Mouse (Mus musculus): ENCODE measurements around the gene Hspa8. TPM values are rescaled to one million over a fixed set of nuclear protein-coding genes. Genes with fewer than 3 reads are reported as not detected.

Gene Hspa8
- polyA plus RNA-seq, 2 experiments = 1,148 to 1,333 TPM

- no peak overlapping the region for H3K4me3 ChIP-seq (ENCODE audit: insufficient read depth in 1 of 2, low read depth in 2 of 2, low read length in 2 of 2)
- H3K27me3 ChIP-seq (ENCODE audit: control insufficient read depth, insufficient read depth, low read length) = no peaks in the 10 kb centered on the region
- H3K4me1 ChIP-seq (replicated peaks; ENCODE audit: control insufficient read depth in 2 of 2, insufficient read depth in 2 of 2, low read length in 1 of 2) = peaks cover 0 to 6% of the 10 kb centered on the region in 2 experiments; a peak in 2 of 4 replicates
- no peak overlapping the region for H3K9ac ChIP-seq (replicated peaks)
- peak overlapping the region; percentile 42 for H3K4me2 ChIP-seq (ENCODE audit: low read depth)
- no peak overlapping the region for H3K27ac ChIP-seq
- DNase-seq (ENCODE audit: low read depth in 3 of 3, low spot score in 3 of 3) (peak in 2 of 3 experiments; percentile 35 to 37), ATAC-seq (ENCODE audit: insufficient read depth) (peak; percentile 75)
- no peaks in the 10 kb centered on the region for H3K9me3 ChIP-seq (ENCODE audit: control insufficient read depth, low read length)
- WGBS (ENCODE audit: insufficient replicate concordance) = 13% methylated on average over 22 of the region's 22 CpGs
- no peaks in the 10 kb centered on the region for H3K36me3 ChIP-seq (replicated peaks; ENCODE audit: control insufficient read depth, insufficient read depth, low read depth)
- TF ChIP-seq EP300 (IDR thresholded peaks at IDR 0.05; ENCODE audit: low read depth) (no peak), CTCF (IDR thresholded peaks at IDR 0.05; ENCODE audit: low read depth) (peak; percentile 68)
Observed at GRCm38 (mm10) chr9:40757685-40758270, 43.0 kb upstream of the Hspa8 start.

- Histone ChIP-seq H3K9me3 (ENCODE audit: control insufficient read depth, low read length) (no peaks in the 10 kb centered on the region), H3K36me3 (replicated peaks; ENCODE audit: control insufficient read depth, insufficient read depth, low read depth) (no peaks in the 10 kb centered on the region), H3K4me1 (replicated peaks; ENCODE audit: control insufficient read depth in 2 of 2, insufficient read depth in 2 of 2, low read length in 1 of 2) (peaks cover 0 to 4% of the 10 kb centered on the region in 2 experiments; a peak in 1 of 4 replicates), H3K4me3 (ENCODE audit: insufficient read depth in 1 of 2, low read depth in 2 of 2, low read length in 2 of 2) (no peak overlapping the region), H3K4me2 (ENCODE audit: low read depth) (no peak overlapping the region), H3K9ac (replicated peaks) (no peak overlapping the region), H3K27ac (no peak overlapping the region), H3K27me3 (ENCODE audit: control insufficient read depth, insufficient read depth, low read length) (no peaks in the 10 kb centered on the region)
- ATAC-seq (ENCODE audit: insufficient read depth) = no peak
- DNase-seq (ENCODE audit: low read depth in 3 of 3, low spot score in 3 of 3) = no peak
- no peak for TF ChIP-seq EP300 (IDR thresholded peaks at IDR 0.05; ENCODE audit: low read depth)
- 52% methylated on average over 6 of the region's 6 CpGs for WGBS (ENCODE audit: insufficient replicate concordance)
Observed at GRCm38 (mm10) chr9:40762354-40762753, 38.4 kb upstream of the Hspa8 start.

GRCm38 (mm10) chr9:40764887-40765580 lies 35.8 kb upstream of the Hspa8 start:
- Histone ChIP-seq H3K27me3 (ENCODE audit: control insufficient read depth, insufficient read depth, low read length) (no peaks in the 10 kb centered on the region), H3K36me3 (replicated peaks; ENCODE audit: control insufficient read depth, insufficient read depth, low read depth) (no peaks in the 10 kb centered on the region), H3K9ac (replicated peaks) (no peak overlapping the region), H3K4me1 (replicated peaks; ENCODE audit: control insufficient read depth in 2 of 2, insufficient read depth in 2 of 2, low read length in 1 of 2) (no peaks in the 10 kb centered on the region), H3K9me3 (ENCODE audit: control insufficient read depth, low read length) (no peaks in the 10 kb centered on the region), H3K4me2 (ENCODE audit: low read depth) (no peak overlapping the region), H3K27ac (no peak overlapping the region), H3K4me3 (ENCODE audit: insufficient read depth in 1 of 2, low read depth in 2 of 2, low read length in 2 of 2) (no peak overlapping the region)
- TF ChIP-seq CTCF (IDR thresholded peaks at IDR 0.05; ENCODE audit: low read depth) = no peak
- no peak for TF ChIP-seq EP300 (IDR thresholded peaks at IDR 0.05; ENCODE audit: low read depth)
- ATAC-seq (ENCODE audit: insufficient read depth) (no peak), DNase-seq (ENCODE audit: low read depth in 3 of 3, low spot score in 3 of 3) (no peak)
- WGBS (ENCODE audit: insufficient replicate concordance) = 55% methylated on average over 9 of the region's 9 CpGs

GRCm38 (mm10) chr9:40765581-40765940 lies 35.2 kb upstream of the Hspa8 start:
- Histone ChIP-seq H3K9me3 (ENCODE audit: control insufficient read depth, low read length) (no peaks in the 10 kb centered on the region), H3K27me3 (ENCODE audit: control insufficient read depth, insufficient read depth, low read length) (no peaks in the 10 kb centered on the region), H3K9ac (replicated peaks) (no peak overlapping the region), H3K4me2 (ENCODE audit: low read depth) (no peak overlapping the region), H3K36me3 (replicated peaks; ENCODE audit: control insufficient read depth, insufficient read depth, low read depth) (no peaks in the 10 kb centered on the region), H3K27ac (no peak overlapping the region), H3K4me3 (ENCODE audit: insufficient read depth in 1 of 2, low read depth in 2 of 2, low read length in 2 of 2) (no peak overlapping the region), H3K4me1 (replicated peaks; ENCODE audit: control insufficient read depth in 2 of 2, insufficient read depth in 2 of 2, low read length in 1 of 2) (no peaks in the 10 kb centered on the region)
- 30% methylated on average over 12 of the region's 12 CpGs for WGBS (ENCODE audit: insufficient replicate concordance)
- TF ChIP-seq CTCF (IDR thresholded peaks at IDR 0.05; ENCODE audit: low read depth) (no peak), EP300 (IDR thresholded peaks at IDR 0.05; ENCODE audit: low read depth) (no peak)
- DNase-seq (ENCODE audit: low read depth in 3 of 3, low spot score in 3 of 3) = no peak
- ATAC-seq (ENCODE audit: insufficient read depth) = no peak

- no peak overlapping the region for H3K27ac ChIP-seq
- DNase-seq (ENCODE audit: low read depth in 3 of 3, low spot score in 3 of 3) (no peak), ATAC-seq (ENCODE audit: insufficient read depth) (no peak)
- H3K4me3 ChIP-seq (ENCODE audit: insufficient read depth in 1 of 2, low read depth in 2 of 2, low read length in 2 of 2) = no peak overlapping the region
- no peaks in the 10 kb centered on the region for H3K9me3 ChIP-seq (ENCODE audit: control insufficient read depth, low read length)
- no peaks in the 10 kb centered on the region for H3K4me1 ChIP-seq (replicated peaks; ENCODE audit: control insufficient read depth in 2 of 2, insufficient read depth in 2 of 2, low read length in 1 of 2)
- no peak overlapping the region for H3K9ac ChIP-seq (replicated peaks)
- 63% methylated on average over 7 of the region's 7 CpGs for WGBS (ENCODE audit: insufficient replicate concordance)
- no peaks in the 10 kb centered on the region for H3K36me3 ChIP-seq (replicated peaks; ENCODE audit: control insufficient read depth, insufficient read depth, low read depth)
- no peak overlapping the region for H3K4me2 ChIP-seq (ENCODE audit: low read depth)
- TF ChIP-seq CTCF (IDR thresholded peaks at IDR 0.05; ENCODE audit: low read depth) (no peak), EP300 (IDR thresholded peaks at IDR 0.05; ENCODE audit: low read depth) (no peak)
- H3K27me3 ChIP-seq (ENCODE audit: control insufficient read depth, insufficient read depth, low read length) = no peaks in the 10 kb centered on the region
Observed at GRCm38 (mm10) chr9:40766058-40766605, 34.7 kb upstream of the Hspa8 start.
